Mouse (Mus musculus) spleen, adult 2 months (tissue): ENCODE data around the gene Tsen15.

Source experiments
- CTCF ChIP-seq: fragments of 200-500 bp; IDR thresholded peaks from 2 replicates; pipeline ENCODE4 v1.5.1; 2011; ENCODE audit warnings: mild to moderate bottlenecking, inconsistent platforms; ENCODE audit not compliant: insufficient read depth, insufficient read length, insufficient replicate concordance; ENCODE audit errors: extremely low read depth
- POLR2A ChIP-seq: fragments of 200-500 bp; IDR thresholded peaks from 2 replicates; pipeline ENCODE4 v1.6.1; 2011; ENCODE audit warnings: low read depth, low read length, inconsistent platforms

DNA sequence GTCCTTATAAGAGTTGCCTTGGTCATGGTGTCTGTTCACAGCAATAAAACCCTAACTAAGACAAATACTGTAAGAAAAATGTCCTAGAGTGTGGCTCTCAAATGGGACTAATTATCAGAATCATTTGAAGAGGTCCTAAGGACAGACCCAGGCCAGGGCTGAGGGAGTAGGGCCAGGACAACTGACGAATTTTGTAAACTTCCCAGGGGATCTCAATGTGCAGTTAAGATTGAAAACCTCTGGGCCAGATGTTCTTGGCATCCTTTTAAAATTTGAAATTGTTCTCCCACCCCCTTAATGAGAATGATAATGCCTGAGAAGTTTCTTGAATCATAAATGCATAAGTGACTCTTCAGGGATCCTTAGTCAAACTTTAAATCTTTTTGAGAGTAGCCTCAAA, 27.5 kb upstream of the Tsen15 start:
- TF ChIP-seq POLR2A = no peak
- TF ChIP-seq CTCF = no peak
